ENCODE assay signal across 8 mouse cellular contexts in the genomic region with DNA sequence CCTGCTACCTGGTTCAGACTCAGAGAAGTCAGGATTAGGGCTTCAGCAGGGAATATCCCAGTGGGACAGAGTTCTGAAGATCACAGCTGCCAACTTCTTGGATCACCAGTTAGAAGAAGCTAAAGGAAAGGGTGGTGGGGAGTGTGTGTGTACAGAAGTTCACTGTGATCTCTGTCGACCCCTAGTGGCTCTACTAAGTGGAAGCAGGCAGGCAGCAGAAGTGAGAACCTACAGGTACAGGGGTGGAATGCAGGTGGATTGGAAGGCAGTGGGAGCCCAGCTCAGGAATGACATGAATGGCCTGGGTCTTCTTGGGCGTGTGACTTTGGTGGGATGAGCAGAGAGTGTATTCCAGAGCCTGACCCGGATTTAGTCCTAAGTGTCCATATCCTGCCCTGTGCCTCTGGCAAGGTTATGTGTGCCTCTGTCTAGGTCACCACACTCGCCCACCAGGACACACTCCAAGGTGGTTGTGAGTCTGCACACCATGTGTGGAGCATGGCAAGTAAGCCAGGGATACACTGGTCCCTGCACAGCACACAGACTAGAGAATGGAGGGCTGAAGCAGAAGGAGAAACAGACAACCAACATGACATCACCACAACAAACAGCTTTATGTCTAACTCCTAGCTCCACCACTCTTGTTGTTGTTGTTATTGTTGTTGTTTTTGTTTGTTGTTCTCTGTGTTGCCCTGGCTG. TPM values are rescaled to one million over a fixed set of nuclear protein-coding genes. Genes with fewer than 3 reads are reported as not detected.
DNase-seq lines count a peak whose midpoint lies in the region; ATAC-seq and TF ChIP-seq lines count a peak whose summit lies in the region.

No protein-coding gene starts in this region.

- H3K9ac ChIP-seq in hindbrain, embryonic 13.5 days = no peak overlapping the region
- H3K9ac ChIP-seq in limb, embryonic 15.5 days = no peak overlapping the region

- H3K9me3 ChIP-seq in hindbrain, embryonic 13.5 days = no peaks in the 10 kb centered on the region
- H3K9me3 ChIP-seq in limb, embryonic 15.5 days = no peaks in the 10 kb centered on the region

- no peak overlapping the region for H3K27ac ChIP-seq in cerebellum, adult 2 months (ENCODE audit: insufficient read depth, low read length)
- no peak overlapping the region for H3K27ac ChIP-seq in spleen, adult 2 months (ENCODE audit: insufficient read depth, low read length)
- H3K27ac ChIP-seq in hindbrain, embryonic 13.5 days = no peak overlapping the region
- no peak overlapping the region for H3K27ac ChIP-seq in limb, embryonic 15.5 days

- no peak overlapping the region for H3K4me3 ChIP-seq in cerebellum, adult 2 months (replicated peaks; ENCODE audit: insufficient read depth, low read depth, low read length)
- no peak overlapping the region for H3K4me3 ChIP-seq in spleen, adult 2 months (ENCODE audit: extremely low read depth, insufficient read depth, insufficient read length)
- no peak overlapping the region for H3K4me3 ChIP-seq in hindbrain, embryonic 13.5 days
- H3K4me3 ChIP-seq in limb, embryonic 15.5 days = no peak overlapping the region

- TF ChIP-seq CTCF in cerebellum, adult 2 months (IDR thresholded peaks at IDR 0.05; ENCODE audit: borderline replicate concordance, insufficient read depth, low read depth, low read length) = peak; percentile 78
- TF ChIP-seq CTCF in spleen, adult 2 months (IDR thresholded peaks at IDR 0.05; ENCODE audit: extremely low read depth, insufficient read depth, insufficient read length, insufficient replicate concordance) = peak; percentile 40; the same call in 1 of the 2 replicates

- DNase-seq in cerebellum, adult 2 months = peak in 1 of 2 experiments; percentile 27
- no peak for DNase-seq in cerebellum, adult 9-10 months
- DNase-seq in spleen, adult 2 months (ENCODE audit: low read depth in 1 of 2, low spot score in 2 of 2) = no peak
- no peak for DNase-seq in spleen, postnatal 4 days (ENCODE audit: low spot score in 2 of 2)
- DNase-seq in retina, postnatal 1 day = peak; percentile 69
- DNase-seq in layer of hippocampus, adult 9-10 months (ENCODE audit: low spot score) = no peak

- no peaks in the 10 kb centered on the region for H3K27me3 ChIP-seq in cerebellum, adult 2 months (ENCODE audit: control insufficient read depth, insufficient read depth, low read length)
- H3K27me3 ChIP-seq in spleen, adult 2 months (ENCODE audit: control insufficient read depth, insufficient read depth, low read length) = no peaks in the 10 kb centered on the region
- H3K27me3 ChIP-seq in hindbrain, embryonic 13.5 days = no peaks in the 10 kb centered on the region
- no peaks in the 10 kb centered on the region for H3K27me3 ChIP-seq in limb, embryonic 15.5 days

- no peak for TF ChIP-seq POLR2A in cerebellum, adult 2 months (IDR thresholded peaks at IDR 0.05; ENCODE audit: borderline replicate concordance, insufficient read depth, low read length)
- no peak for TF ChIP-seq POLR2A in spleen, adult 2 months (IDR thresholded peaks at IDR 0.05; ENCODE audit: low read depth, low read length)

- H3K4me1 ChIP-seq in cerebellum, adult 2 months (ENCODE audit: control insufficient read depth, insufficient read depth, low read length) = no peaks in the 10 kb centered on the region
- H3K4me1 ChIP-seq in spleen, adult 2 months (ENCODE audit: control insufficient read depth, insufficient read depth, insufficient read length) = no peaks in the 10 kb centered on the region
- H3K4me1 ChIP-seq in hindbrain, embryonic 13.5 days (replicated peaks) = no peaks in the 10 kb centered on the region; the same call in 1 of the 2 replicates
- no peaks in the 10 kb centered on the region for H3K4me1 ChIP-seq in limb, embryonic 15.5 days

- H3K4me2 ChIP-seq in hindbrain, embryonic 13.5 days = no peak overlapping the region
- H3K4me2 ChIP-seq in limb, embryonic 15.5 days = no peak overlapping the region

- WGBS in cerebellum, adult 2 months = 38% methylated on average over 4 of the region's 4 CpGs
- WGBS in spleen, adult 2 months = 33% methylated on average over 4 of the region's 4 CpGs
- WGBS in hindbrain, embryonic 13.5 days = 40% methylated on average over 4 of the region's 4 CpGs
- 34% methylated on average over 4 of the region's 4 CpGs for WGBS in limb, embryonic 15.5 days

- peak; percentile 61; the same call in 1 of the 2 replicates for ATAC-seq in hindbrain, embryonic 13.5 days (ENCODE audit: low FRiP score)
- ATAC-seq in limb, embryonic 15.5 days (ENCODE audit: insufficient number of reproducible peaks, low FRiP score, low TSS enrichment, low read depth) = 0 out of 2 replicates have a peak, but pooled peaks have one; percentile 19

- H3K36me3 ChIP-seq in spleen, adult 2 months (ENCODE audit: control insufficient read depth, insufficient read depth, low read length) = no peaks in the 10 kb centered on the region
- no peaks in the 10 kb centered on the region for H3K36me3 ChIP-seq in hindbrain, embryonic 13.5 days
- peaks cover 4% of the 10 kb centered on the region; the same call in 1 of the 2 replicates for H3K36me3 ChIP-seq in limb, embryonic 15.5 days

RNA-seq across cellular contexts. Expression of gene Myzap, which starts 31.9 kb away (rescaled TPM):
- 0.92 and 0.98 TPM in 2 replicates for polyA plus RNA-seq in cerebellum, adult 2 months (2012; rRNA removed)
- polyA plus RNA-seq in spleen, adult 2 months (2012; rRNA removed) = 1.6 and 1.8 TPM in 2 replicates
- polyA plus RNA-seq in hindbrain, embryonic 13.5 days (2015; fragmentation: Nextera tagmentation; extraction: Ambion mirVana) = 3.2 and 3.7 TPM in 2 replicates
- polyA plus RNA-seq in limb, embryonic 15.5 days (2015; fragmentation: Nextera tagmentation; extraction: Ambion mirVana) = 15.5 and 19.9 TPM in 2 replicates
